Mouse (Mus musculus) lung, postnatal 14 days (tissue): ENCODE data around the gene Ccdc38.

Experiments
- DNase-seq: peaks from one replicate; pipeline ENCODE4 v3.0.0; 2021

Ccdc38 gene

GRCm38 (mm10) chr10:93611419-93612007, 71.1 kb downstream of the Ccdc38 start:
- peak; percentile 41 for DNase-seq

GRCm38 (mm10) chr10:93614850-93615249, 74.4 kb downstream of the Ccdc38 start:
- DNase-seq: no peak

DNA sequence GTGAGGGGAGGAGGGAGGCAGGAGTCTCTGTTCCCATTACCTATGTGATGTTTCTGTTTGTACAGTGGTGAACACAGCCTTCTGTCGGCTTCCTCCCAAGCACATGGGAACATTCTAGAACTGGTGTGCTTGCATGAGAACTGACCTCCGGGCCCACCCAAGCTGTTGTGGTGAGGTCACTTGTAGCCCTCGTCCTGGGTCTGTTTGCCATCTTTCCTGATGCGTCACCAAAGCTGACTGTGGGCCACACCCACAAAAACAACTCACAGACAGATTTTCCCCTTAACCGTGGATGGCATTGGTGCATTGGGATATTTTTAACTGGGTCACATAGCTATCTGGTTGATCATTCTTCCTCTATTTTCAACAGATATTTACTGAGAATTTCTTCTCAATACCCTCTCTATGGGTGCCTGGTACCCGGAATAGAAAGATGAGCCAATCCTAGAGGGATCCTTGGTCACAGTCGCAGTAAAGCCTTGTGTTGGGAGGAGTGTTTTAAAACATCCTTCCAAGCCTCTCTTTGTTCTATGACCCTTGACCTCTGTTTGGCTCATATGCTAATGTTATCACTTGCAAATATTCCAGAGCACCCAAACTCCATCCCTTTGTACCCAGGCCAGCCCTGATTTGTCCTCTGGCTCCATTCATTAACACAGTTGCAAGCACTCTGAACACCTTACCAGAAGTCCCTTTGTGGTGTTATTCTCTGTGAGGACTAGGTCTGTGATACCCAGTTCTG, 80.2 kb downstream of the Ccdc38 start:
- no peak for DNase-seq

GRCm38 (mm10) chr10:93623725-93624124, 83.3 kb downstream of the Ccdc38 start:
- DNase-seq: no peak

- DNase-seq: no peak
Observed at GRCm38 (mm10) chr10:93624151-93624550, 83.7 kb downstream of the Ccdc38 start.

- DNase-seq: no peak
Observed at GRCm38 (mm10) chr10:93630310-93630709, 89.9 kb downstream of the Ccdc38 start.

- no peak for DNase-seq
Observed at GRCm38 (mm10) chr10:93632086-93632485, 91.7 kb downstream of the Ccdc38 start.

- DNase-seq: no peak
Observed at GRCm38 (mm10) chr10:93633563-93633962, 93.1 kb downstream of the Ccdc38 start.
